Mouse (Mus musculus) forebrain, postnatal 0 days (tissue): ENCODE measurements at regions not wholly inside any gene's neighbourhood (a gene's known extent, or its start where the extent isn't known, plus 50 kb on each side); places are given as distances from the start of the nearest gene placed in this dataset.

ENCODE experiments used
- ATAC-seq: fragments of 200-750 bp; cut with Nextera tagmentation; 2 replicates; pipeline ENCODE4 v1.8.0; 2017; ENCODE audit warnings: mild to moderate bottlenecking, moderate library complexity
- DNase-seq: peaks from one replicate; pipeline ENCODE4 v3.0.0-alpha.2; 2015
- H3K27ac ChIP-seq: fragments of 300-500 bp; sonication (generic); 2 replicates; pipeline ENCODE4 v1.5.1; 2014; ENCODE audit warnings: low read depth, mild to moderate bottlenecking, antibody characterized with exemption, low read length, moderate library complexity, mixed read lengths
- H3K27me3 ChIP-seq: fragments of 300-500 bp; sonication (generic); 2 replicates; pipeline ENCODE4 v1.6.1; 2014; ENCODE audit warnings: mild to moderate bottlenecking, low read length, mixed read lengths; ENCODE audit not compliant: insufficient read depth
- H3K36me3 ChIP-seq: fragments of 300-500 bp; sonication (generic); 2 replicates; pipeline ENCODE4 v1.6.1; 2014; ENCODE audit warnings: mild to moderate bottlenecking, moderate library complexity; ENCODE audit not compliant: insufficient read depth
- H3K4me1 ChIP-seq: fragments of 300-500 bp; sonication (generic); 2 replicates; pipeline ENCODE4 v1.6.1; 2014; ENCODE audit warnings: antibody characterized with exemption; ENCODE audit not compliant: insufficient read depth
- H3K4me2 ChIP-seq: fragments of 300-500 bp; sonication (generic); 2 replicates; pipeline ENCODE4 v1.6.1; 2014; ENCODE audit warnings: low read depth, mild to moderate bottlenecking, moderate library complexity
- H3K4me3 ChIP-seq: fragments of 300-500 bp; sonication (generic); 2 replicates; pipeline ENCODE4 v1.5.1; 2014; ENCODE audit warnings: low read depth, low read length, mixed read lengths
- H3K9ac ChIP-seq: fragments of 300-500 bp; sonication (generic); 2 replicates; pipeline ENCODE4 v1.6.1; 2014; ENCODE audit warnings: mild to moderate bottlenecking
- H3K9me3 ChIP-seq: fragments of 300-500 bp; sonication (generic); 2 replicates; pipeline ENCODE4 v1.6.1; 2016; ENCODE audit warnings: low read length
- CTCF ChIP-seq: sonication (generic); IDR thresholded peaks from 2 replicates; pipeline ENCODE4 v1.5.1; 2016; ENCODE audit warnings: antibody characterized with exemption, control low read depth, low read depth
- WGBS: fragments of 180-500 bp; shearing (Covaris S2); extraction: QIAGEN DNeasy Blood & Tissue Kit; methylation state at CpG from one replicate; pipeline ENCODE4 v1.1.7; 2014; 5-methylcytosine and 5-hydroxymethylcytosine counted together

DNA sequence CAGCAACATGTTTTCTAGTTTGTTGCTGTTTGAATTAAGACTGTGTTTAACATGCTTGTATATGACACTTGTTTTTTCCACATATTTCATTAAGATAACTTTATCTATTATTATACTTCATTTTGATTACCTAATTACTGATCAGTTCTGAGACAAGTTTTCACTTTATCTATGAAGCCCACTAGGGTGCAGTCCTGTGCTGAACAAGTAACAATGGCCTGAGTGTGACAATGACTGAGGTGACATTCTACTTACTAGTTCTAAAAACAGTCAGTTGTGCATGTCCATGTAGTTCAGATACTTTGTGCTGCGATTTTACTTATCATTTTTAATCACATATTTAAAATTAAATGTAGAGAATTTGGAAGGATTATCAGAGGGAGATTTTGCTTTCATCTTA, 1795.2 kb upstream of the Gm37988 start:
- no peak overlapping the region for H3K4me3 ChIP-seq
- no peaks in the 10 kb centered on the region for H3K4me1 ChIP-seq
- H3K27ac ChIP-seq, result no peak overlapping the region
- no peak overlapping the region for H3K9ac ChIP-seq
- H3K9me3 ChIP-seq, result no peaks in the 10 kb centered on the region
- DNase-seq (peak; percentile 2), ATAC-seq (no peak)
- no peak overlapping the region for H3K4me2 ChIP-seq
- 69% methylated on average over 1 of the region's 1 CpGs for WGBS
- no peaks in the 10 kb centered on the region for H3K36me3 ChIP-seq
- peak; percentile 22; the same call in 1 of the 2 replicates for TF ChIP-seq CTCF
- H3K27me3 ChIP-seq, result no peaks in the 10 kb centered on the region

DNA sequence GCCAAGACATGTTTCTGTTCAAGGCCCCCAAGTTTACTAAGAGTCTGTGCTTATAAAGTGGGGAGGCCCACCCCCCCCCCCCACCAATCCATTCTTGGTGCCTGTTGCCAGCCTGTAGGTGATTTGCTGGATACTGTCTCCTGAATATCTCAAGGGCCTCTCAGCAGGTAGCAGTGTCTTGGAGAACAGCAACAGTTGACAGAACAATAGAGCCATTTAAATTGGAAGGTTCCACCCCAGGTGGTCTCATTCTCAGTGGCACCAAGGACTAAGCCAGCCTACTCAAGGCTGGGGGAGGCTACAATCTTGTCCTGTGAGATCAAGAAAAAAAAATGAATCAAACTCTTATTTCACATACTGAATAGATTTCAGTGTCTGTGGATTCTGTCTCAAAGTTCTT, 1744.9 kb upstream of the Gm37988 start:
- Histone ChIP-seq H3K9ac (no peak overlapping the region), H3K27ac (no peak overlapping the region), H3K4me1 (no peaks in the 10 kb centered on the region), H3K4me3 (no peak overlapping the region), H3K27me3 (no peaks in the 10 kb centered on the region), H3K36me3 (no peaks in the 10 kb centered on the region), H3K9me3 (no peaks in the 10 kb centered on the region), H3K4me2 (no peak overlapping the region)
- TF ChIP-seq CTCF, result no peak
- DNase-seq (no peak), ATAC-seq (no peak)

DNA sequence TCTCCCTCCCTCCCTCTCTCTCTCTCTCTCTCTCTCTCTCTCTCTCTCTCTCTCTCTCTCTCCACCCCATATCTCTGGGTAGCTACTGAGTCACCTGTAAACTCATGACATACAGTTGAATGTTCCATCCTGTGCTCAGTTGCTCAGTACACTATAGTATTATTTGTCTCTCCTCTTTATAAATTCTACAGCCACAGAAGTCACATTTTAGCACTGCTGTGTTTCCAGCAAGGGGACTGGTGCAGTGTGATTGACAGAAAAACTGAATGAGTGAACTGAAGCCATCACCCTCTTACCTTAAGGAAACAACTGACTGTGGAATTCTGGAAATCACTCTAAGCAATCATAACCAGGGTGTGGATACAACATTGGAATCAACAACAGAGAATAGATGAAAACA, 1713.3 kb upstream of the Gm37988 start:
- Histone ChIP-seq H3K9ac (no peak overlapping the region), H3K36me3 (no peaks in the 10 kb centered on the region), H3K27me3 (no peaks in the 10 kb centered on the region), H3K4me3 (no peak overlapping the region), H3K4me2 (no peak overlapping the region), H3K4me1 (peaks cover 4% of the 10 kb centered on the region; the same call in 1 of the 2 replicates), H3K27ac (no peak overlapping the region), H3K9me3 (no peaks in the 10 kb centered on the region)
- no peak for TF ChIP-seq CTCF
- ATAC-seq (no peak; the same call in 1 of the 2 replicates), DNase-seq (no peak)

DNA sequence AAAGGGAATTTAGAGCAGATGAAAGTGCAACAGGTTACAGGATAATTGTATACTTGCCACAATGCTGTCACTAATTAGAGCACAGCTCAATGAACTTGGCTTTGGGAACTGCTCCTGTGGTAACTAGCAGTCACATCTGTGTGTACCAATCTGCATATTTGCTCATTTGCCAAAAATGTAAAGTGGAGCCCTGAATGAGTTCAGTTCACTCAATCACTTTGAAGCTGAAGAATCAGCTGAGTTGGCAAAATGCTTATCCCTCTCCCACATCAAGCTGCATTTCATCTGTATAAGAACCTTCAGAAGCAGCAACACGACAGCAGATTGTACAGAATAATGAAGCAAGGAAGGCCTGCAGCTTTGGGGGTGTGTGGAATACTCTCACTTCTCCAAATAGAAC, 1712.8 kb upstream of the Gm37988 start:
- DNase-seq (peak; percentile 68), ATAC-seq (peak; percentile 97)
- no peaks in the 10 kb centered on the region for H3K36me3 ChIP-seq
- peaks cover 4% of the 10 kb centered on the region; the same call in 1 of the 2 replicates for H3K4me1 ChIP-seq
- no peaks in the 10 kb centered on the region for H3K27me3 ChIP-seq
- no peak overlapping the region for H3K27ac ChIP-seq
- WGBS, result 5% methylated on average over 1 of the region's 1 CpGs
- no peak overlapping the region for H3K4me3 ChIP-seq
- no peak overlapping the region for H3K4me2 ChIP-seq
- H3K9me3 ChIP-seq, result no peaks in the 10 kb centered on the region
- no peak overlapping the region for H3K9ac ChIP-seq
- TF ChIP-seq CTCF, result no peak

DNA sequence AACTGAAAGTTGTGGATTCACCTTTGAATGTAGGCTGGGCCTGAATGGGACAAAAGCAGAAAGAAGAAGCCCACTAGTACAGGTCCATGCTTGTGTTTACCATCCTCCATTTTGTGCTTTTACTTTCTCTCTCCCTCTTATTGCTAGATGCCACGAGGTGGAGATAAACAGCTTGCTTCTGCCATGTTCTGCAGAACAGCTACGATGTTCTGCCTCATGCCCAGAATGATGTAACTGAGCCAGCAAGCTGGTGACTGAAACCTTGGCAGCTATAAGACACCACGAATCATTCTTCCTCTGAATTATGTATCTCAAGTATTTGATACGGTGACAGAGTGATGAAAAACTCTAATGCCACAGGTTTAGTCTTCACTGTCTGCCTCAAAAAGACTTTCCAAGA, 1694.1 kb upstream of the Gm37988 start:
- Histone ChIP-seq H3K4me1 (no peaks in the 10 kb centered on the region), H3K4me2 (no peak overlapping the region), H3K27me3 (no peaks in the 10 kb centered on the region), H3K9me3 (no peaks in the 10 kb centered on the region), H3K36me3 (no peaks in the 10 kb centered on the region), H3K9ac (no peak overlapping the region), H3K27ac (no peak overlapping the region), H3K4me3 (no peak overlapping the region)
- WGBS, result 58% methylated on average over 4 of the region's 4 CpGs
- peak; percentile 83 for ATAC-seq
- TF ChIP-seq CTCF, result no peak
- no peak for DNase-seq

DNA sequence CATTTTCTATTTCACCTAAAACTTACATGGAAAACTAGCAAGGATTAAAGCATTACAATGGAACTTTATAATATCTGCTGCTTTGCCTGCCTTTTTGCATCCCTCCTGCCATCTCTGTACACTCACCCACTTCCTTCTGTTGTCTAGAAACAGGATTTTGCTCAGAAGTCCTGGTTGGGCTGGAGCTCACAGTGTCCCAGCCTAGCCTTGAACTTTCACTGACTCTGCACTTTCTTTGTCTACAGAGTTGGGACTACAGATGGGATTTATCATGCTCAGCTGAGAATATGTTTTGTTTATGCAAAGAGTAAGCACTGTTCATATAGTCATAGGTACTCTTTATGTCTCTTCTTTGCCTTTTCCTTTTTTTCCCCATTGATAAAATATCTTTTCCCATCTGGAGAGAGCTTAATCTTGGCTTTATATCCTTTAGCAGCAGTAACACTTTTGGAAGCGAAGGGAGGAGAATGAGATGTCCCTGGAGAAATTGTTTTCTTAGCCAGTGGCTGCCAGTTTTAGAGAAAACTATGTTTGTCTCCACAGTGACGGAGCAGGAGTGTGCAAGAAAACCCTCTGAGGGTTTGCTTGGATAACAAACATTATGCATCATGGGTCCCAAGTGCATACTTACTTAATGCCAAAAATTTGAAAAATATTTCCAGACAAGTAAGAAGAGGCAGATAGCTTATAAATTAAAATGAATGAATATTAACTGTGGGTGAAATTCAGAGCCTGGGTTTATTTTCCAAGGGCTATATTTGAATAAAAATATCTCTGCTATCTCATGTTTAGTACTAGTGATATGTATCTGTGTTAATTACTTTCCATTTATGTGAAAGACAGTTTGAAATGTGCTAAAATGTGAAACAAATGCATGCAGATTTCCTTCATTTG, 1687.9 kb upstream of the Gm37988 start:
- 43% methylated on average over 2 of the region's 2 CpGs for WGBS
- Histone ChIP-seq H3K4me3 (no peak overlapping the region), H3K4me1 (peaks cover 12% of the 10 kb centered on the region; the same call in 1 of the 2 replicates), H3K9me3 (no peaks in the 10 kb centered on the region), H3K27me3 (no peaks in the 10 kb centered on the region), H3K27ac (peak overlapping the region; percentile 62), H3K36me3 (no peaks in the 10 kb centered on the region), H3K4me2 (no peak overlapping the region), H3K9ac (no peak overlapping the region)
- no peak for TF ChIP-seq CTCF
- peak; percentile 60 for DNase-seq
- ATAC-seq, result peak; percentile 83

DNA sequence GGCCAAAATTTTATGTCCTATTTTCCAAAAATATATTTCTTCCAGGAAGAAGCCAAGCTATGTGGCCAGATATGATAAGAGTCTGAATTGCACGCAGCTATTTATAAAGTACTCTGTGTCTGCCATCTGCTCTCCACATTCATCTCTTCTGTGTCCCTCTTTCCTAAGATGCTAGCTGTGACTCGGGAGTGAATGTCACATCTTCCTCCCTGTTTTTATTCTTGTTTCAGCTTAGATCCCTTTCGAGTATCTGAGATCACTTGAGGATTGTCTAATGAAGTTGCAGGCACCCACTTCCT, 1687.4 kb upstream of the Gm37988 start:
- WGBS, result 53% methylated on average over 3 of the region's 3 CpGs
- H3K4me3 ChIP-seq, result no peak overlapping the region
- peak overlapping the region; percentile 62; the same call in 1 of the 2 replicates for H3K27ac ChIP-seq
- TF ChIP-seq CTCF, result no peak
- DNase-seq (peak; percentile 57), ATAC-seq (peak; percentile 89)
- H3K4me2 ChIP-seq, result no peak overlapping the region
- H3K27me3 ChIP-seq, result no peaks in the 10 kb centered on the region
- no peaks in the 10 kb centered on the region for H3K9me3 ChIP-seq
- no peaks in the 10 kb centered on the region for H3K36me3 ChIP-seq
- no peak overlapping the region for H3K9ac ChIP-seq
- peaks cover 12% of the 10 kb centered on the region; the same call in 1 of the 2 replicates for H3K4me1 ChIP-seq
